ENCODE assay signal across 18 mouse cellular contexts in genomic region chr19:5554212-5554611, GRCm38 (mm10). TPM values are rescaled to one million over a fixed set of nuclear protein-coding genes. Genes with fewer than 3 reads are reported as not detected.
DNase-seq lines count a peak whose midpoint lies in the region; ATAC-seq and TF ChIP-seq lines count a peak whose summit lies in the region.
"Had no signal": no experiment of that assay in that cellular context is flagged by ENCODE, and none has a peak within 500 bp of the region (broad histone marks: within the 10 kb centered on the region; RNA-seq: fewer than 3 reads in every experiment).

No protein-coding gene starts in this region.

- ATAC-seq in intestine, embryonic 16.5 days = peak; percentile 90
- peak; percentile 68; the same call in 1 of the 2 replicates for ATAC-seq in stomach, embryonic 14.5 days (ENCODE audit: insufficient number of reproducible peaks, insufficient read depth, low FRiP score, low read depth)
- no peak for ATAC-seq in inflammation-experienced regulatory T-cells, adult 6 months
- ATAC-seq: forebrain, embryonic 15.5 days; midbrain, embryonic 15.5 days had no signal

- TF ChIP-seq POLR2A in lung, adult 2 months (IDR thresholded peaks at IDR 0.05; ENCODE audit: borderline replicate concordance, extremely low read depth, low read depth, low read length) = no peak

- 0 out of 2 replicates have a peak overlapping the region, but pooled peaks have one; percentile 4 for H3K9ac ChIP-seq in intestine, embryonic 16.5 days (ENCODE audit: low read depth, low read length)
- H3K9ac ChIP-seq in stomach, embryonic 14.5 days (replicated peaks; ENCODE audit: low read depth, low read length) = no peak overlapping the region
- H3K9ac ChIP-seq: forebrain, embryonic 15.5 days; hindbrain, embryonic 13.5 days; liver, embryonic 15.5 days; midbrain, embryonic 15.5 days; neural tube, embryonic 13.5 days had no signal

- DNase-seq in kidney, adult 9 months = peak; percentile 84
- DNase-seq in lung, adult 2 months = peak; percentile 41
- DNase-seq in adrenal gland, adult 18-20 months (ENCODE audit: low spot score in 2 of 2) = no peak
- DNase-seq in left cerebral cortex, adult 11 months (ENCODE audit: low spot score) = no peak
- DNase-seq: adrenal gland, postnatal 25 days; layer of hippocampus, adult 9-11 months had no signal

- no peaks in the 10 kb centered on the region for H3K9me3 ChIP-seq in intestine, embryonic 16.5 days (ENCODE audit: control insufficient read depth, low read length)
- no peaks in the 10 kb centered on the region for H3K9me3 ChIP-seq in stomach, embryonic 14.5 days (ENCODE audit: control insufficient read depth, low read depth, low read length)
- H3K9me3 ChIP-seq: forebrain, embryonic 15.5 days; hindbrain, embryonic 13.5 days; liver, embryonic 15.5 days; midbrain, embryonic 15.5 days; neural tube, embryonic 13.5 days had no signal

- peak overlapping the region; percentile 87 for H3K27ac ChIP-seq in intestine, embryonic 16.5 days (ENCODE audit: low read length)
- H3K27ac ChIP-seq in stomach, embryonic 14.5 days (ENCODE audit: low read length) = no peak overlapping the region
- H3K27ac ChIP-seq: forebrain, embryonic 15.5 days; hindbrain, embryonic 13.5 days; liver, embryonic 15.5 days; midbrain, embryonic 15.5 days; neural tube, embryonic 13.5 days had no signal

- H3K27me3 ChIP-seq in intestine, embryonic 16.5 days (replicated peaks; ENCODE audit: control insufficient read depth, insufficient read depth, low read length) = no peaks in the 10 kb centered on the region; the same call in 1 of the 2 replicates
- peaks cover 9% of the 10 kb centered on the region for H3K27me3 ChIP-seq in stomach, embryonic 14.5 days (ENCODE audit: control insufficient read depth, insufficient read depth, low read length)

- peak overlapping the region; percentile 45 for H3K4me2 ChIP-seq in intestine, embryonic 16.5 days (ENCODE audit: low read depth, low read length)
- 0 out of 2 replicates have a peak overlapping the region, but pooled peaks have one; percentile 12 for H3K4me2 ChIP-seq in stomach, embryonic 14.5 days (replicated peaks; ENCODE audit: low read depth, low read length)
- H3K4me2 ChIP-seq: forebrain, embryonic 15.5 days; hindbrain, embryonic 13.5 days; liver, embryonic 15.5 days; midbrain, embryonic 15.5 days; neural tube, embryonic 13.5 days had no signal

- H3K4me1 ChIP-seq in intestine, embryonic 16.5 days (ENCODE audit: control insufficient read depth, insufficient read depth, low read length) = peaks cover 35% of the 10 kb centered on the region
- H3K4me1 ChIP-seq in lung, adult 2 months (ENCODE audit: control insufficient read depth, insufficient read depth, low read length) = no peaks in the 10 kb centered on the region
- no peaks in the 10 kb centered on the region for H3K4me1 ChIP-seq in stomach, embryonic 14.5 days (ENCODE audit: control insufficient read depth, insufficient read depth, low read length)
- H3K4me1 ChIP-seq: forebrain, embryonic 15.5 days; hindbrain, embryonic 13.5 days; liver, embryonic 15.5 days; midbrain, embryonic 15.5 days had no signal

- WGBS in intestine, embryonic 16.5 days = 50% methylated on average over 14 of the region's 14 CpGs
- 72% methylated on average over 14 of the region's 14 CpGs for WGBS in lung, adult 2 months
- 61% methylated on average over 14 of the region's 14 CpGs for WGBS in stomach, embryonic 14.5 days

- no peak for TF ChIP-seq CTCF in lung, adult 2 months (IDR thresholded peaks at IDR 0.05; ENCODE audit: insufficient read depth, low read length)

- H3K36me3 ChIP-seq in intestine, embryonic 16.5 days (ENCODE audit: control insufficient read depth, insufficient read depth, low read length) = 0 out of 2 replicates have a peak, but pooled peaks cover 10% of the 10 kb centered on the region
- H3K36me3 ChIP-seq in stomach, embryonic 14.5 days (ENCODE audit: control insufficient read depth, insufficient read depth, low read length) = peaks cover 3% of the 10 kb centered on the region; the same call in 1 of the 2 replicates
- H3K36me3 ChIP-seq: forebrain, embryonic 15.5 days; hindbrain, embryonic 13.5 days; liver, embryonic 15.5 days; midbrain, embryonic 15.5 days; neural tube, embryonic 13.5 days had no signal

- peak overlapping the region; percentile 23 for H3K4me3 ChIP-seq in intestine, embryonic 16.5 days (ENCODE audit: low read length)
- no peak overlapping the region for H3K4me3 ChIP-seq in lung, adult 2 months (replicated peaks; ENCODE audit: extremely low read depth, low read depth, low read length)
- no peak overlapping the region for H3K4me3 ChIP-seq in stomach, embryonic 14.5 days (ENCODE audit: low read depth, low read length)
- H3K4me3 ChIP-seq: forebrain, embryonic 15.5 days; hindbrain, embryonic 13.5 days; liver, embryonic 15.5 days; midbrain, embryonic 15.5 days; neural tube, embryonic 13.5 days had no signal

RNA-seq across cellular contexts. Expression of gene Ovol1, which starts 6.2 kb away (rescaled TPM):
- 24.4 and 25.6 TPM in 2 replicates for polyA plus RNA-seq in intestine, embryonic 16.5 days (2015; fragmentation: Nextera tagmentation; extraction: Ambion mirVana)
- 2.3 and 11.2 TPM in 2 replicates for polyA plus RNA-seq in lung, adult 2 months (2012; rRNA removed)
- 11.2 and 11.5 TPM in 2 replicates for polyA plus RNA-seq in stomach, embryonic 14.5 days (2014; fragmentation: Nextera tagmentation; extraction: Ambion mirVana)
- not detected for total RNA-seq in adrenal gland, adult 18-20 months (2021)
- polyA plus RNA-seq in inflammation-experienced regulatory T-cells, adult 6 months (2017; shearing (Covaris generic)) = not detected
- total RNA-seq: adrenal gland, postnatal 25 days; gastrocnemius, adult 8-10 months; left cerebral cortex, postnatal 36 days had no signal
- polyA plus RNA-seq: forebrain, embryonic 15.5 days; heart, embryonic 14.5 days; hindbrain, embryonic 13.5 days; liver, embryonic 15.5 days; neural tube, embryonic 13.5 days had no signal

RNA-seq across cellular contexts. Expression of gene Ap5b1, which starts 13.6 kb away (rescaled TPM):
- 10.3 and 10.8 TPM in 2 replicates for polyA plus RNA-seq in intestine, embryonic 16.5 days (2015; fragmentation: Nextera tagmentation; extraction: Ambion mirVana)
- 14.5 and 15.3 TPM in 2 replicates for polyA plus RNA-seq in lung, adult 2 months (2012; rRNA removed)
- 5.5 and 6.1 TPM in 2 replicates for polyA plus RNA-seq in stomach, embryonic 14.5 days (2014; fragmentation: Nextera tagmentation; extraction: Ambion mirVana)
- 1 to 10 TPM; 6.5 to 9.9 TPM for total RNA-seq in adrenal gland, adult 18-20 months (2021)
- polyA plus RNA-seq in inflammation-experienced regulatory T-cells, adult 6 months (2017; shearing (Covaris generic)) = 1 to 10 TPM; 5.8 to 7.4 (median 6.5) TPM

RNA-seq across cellular contexts. Expression of gene Snx32, which starts 43.9 kb away (rescaled TPM):
- 6.9 and 7.4 TPM in 2 replicates for polyA plus RNA-seq in intestine, embryonic 16.5 days (2015; fragmentation: Nextera tagmentation; extraction: Ambion mirVana)
- 8.8 and 15.6 TPM in 2 replicates for polyA plus RNA-seq in lung, adult 2 months (2012; rRNA removed)
- 12.4 and 13.0 TPM in 2 replicates for polyA plus RNA-seq in stomach, embryonic 14.5 days (2014; fragmentation: Nextera tagmentation; extraction: Ambion mirVana)
- total RNA-seq in adrenal gland, adult 18-20 months (2021) = 10 to 100 TPM; 12.3 to 12.4 TPM
- 10 to 100 TPM; 11.7 to 26.7 (median 20.0) TPM for polyA plus RNA-seq in inflammation-experienced regulatory T-cells, adult 6 months (2017; shearing (Covaris generic))

RNA-seq across cellular contexts. Expression of gene Rnaseh2c, which starts 47.5 kb away (rescaled TPM):
- 111 and 131 TPM in 2 replicates for polyA plus RNA-seq in intestine, embryonic 16.5 days (2015; fragmentation: Nextera tagmentation; extraction: Ambion mirVana)
- polyA plus RNA-seq in lung, adult 2 months (2012; rRNA removed) = 38.6 and 47.6 TPM in 2 replicates
- polyA plus RNA-seq in stomach, embryonic 14.5 days (2014; fragmentation: Nextera tagmentation; extraction: Ambion mirVana) = 113 and 119 TPM in 2 replicates
- total RNA-seq in adrenal gland, adult 18-20 months (2021) = 100 to 1,000 TPM; 108 to 113 TPM
- polyA plus RNA-seq in inflammation-experienced regulatory T-cells, adult 6 months (2017; shearing (Covaris generic)) = 100 to 1,000 TPM in 1 of 3 experiments, 10 to 100 TPM in 2; 40.8 to 104 (median 97.1) TPM

RNA-seq across cellular contexts. Expression of gene 1700020D05Rik, which starts 50.6 kb away (rescaled TPM):
- polyA plus RNA-seq in intestine, embryonic 16.5 days (2015; fragmentation: Nextera tagmentation; extraction: Ambion mirVana) = not detected in 2 replicates
- polyA plus RNA-seq in lung, adult 2 months (2012; rRNA removed) = 1.1 and 1.2 TPM in 2 replicates
- polyA plus RNA-seq in stomach, embryonic 14.5 days (2014; fragmentation: Nextera tagmentation; extraction: Ambion mirVana) = 0.25 and 0.42 TPM in 2 replicates
- 1 to 10 TPM; 1.7 to 2.2 TPM for total RNA-seq in adrenal gland, adult 18-20 months (2021)
- under 1 TPM; 0.44 to 0.82 (median 0.70) TPM for polyA plus RNA-seq in inflammation-experienced regulatory T-cells, adult 6 months (2017; shearing (Covaris generic))
- polyA plus RNA-seq: embryonic facial prominence, embryonic 14.5 days; hindbrain, embryonic 13.5 days; midbrain, embryonic 15.5 days; neural tube, embryonic 13.5 days had no signal

Comparison
In these comparisons a context has a peak if more than half of its experiments do, and no peak if none do; other contexts are left out.
1. DNase-seq: peak in kidney, adult 9 months (single experiment) and lung, adult 2 months (single experiment); none in adrenal gland, adult 18-20 months (0 of 2) and left cerebral cortex, adult 11 months (single experiment).